Mouse (Mus musculus) left cerebral cortex, postnatal 4 days (tissue): ENCODE results near the gene Dchs1. TPM values are rescaled to one million over a fixed set of nuclear protein-coding genes. Genes with fewer than 3 reads are reported as not detected.

Source experiments
- DNase-seq: peaks from one replicate; pipeline ENCODE4 v3.0.0-alpha.2; 2022
- intact Hi-C: fragments of 180-260 bp; cut with DNase I; formaldehyde crosslinking; loops from one replicate; pipeline ENCODE4 v1.15.1; 2025
- total RNA-seq, 2 experiments: library from RNA; stranded (reverse); gene quantifications; 2 replicates each; pipeline ENCODE4 v1.2.3; 2021

The Dchs1 gene
- total RNA-seq, 2 experiments from 2014 or later = 84.6 to 90.6 TPM

DNA sequence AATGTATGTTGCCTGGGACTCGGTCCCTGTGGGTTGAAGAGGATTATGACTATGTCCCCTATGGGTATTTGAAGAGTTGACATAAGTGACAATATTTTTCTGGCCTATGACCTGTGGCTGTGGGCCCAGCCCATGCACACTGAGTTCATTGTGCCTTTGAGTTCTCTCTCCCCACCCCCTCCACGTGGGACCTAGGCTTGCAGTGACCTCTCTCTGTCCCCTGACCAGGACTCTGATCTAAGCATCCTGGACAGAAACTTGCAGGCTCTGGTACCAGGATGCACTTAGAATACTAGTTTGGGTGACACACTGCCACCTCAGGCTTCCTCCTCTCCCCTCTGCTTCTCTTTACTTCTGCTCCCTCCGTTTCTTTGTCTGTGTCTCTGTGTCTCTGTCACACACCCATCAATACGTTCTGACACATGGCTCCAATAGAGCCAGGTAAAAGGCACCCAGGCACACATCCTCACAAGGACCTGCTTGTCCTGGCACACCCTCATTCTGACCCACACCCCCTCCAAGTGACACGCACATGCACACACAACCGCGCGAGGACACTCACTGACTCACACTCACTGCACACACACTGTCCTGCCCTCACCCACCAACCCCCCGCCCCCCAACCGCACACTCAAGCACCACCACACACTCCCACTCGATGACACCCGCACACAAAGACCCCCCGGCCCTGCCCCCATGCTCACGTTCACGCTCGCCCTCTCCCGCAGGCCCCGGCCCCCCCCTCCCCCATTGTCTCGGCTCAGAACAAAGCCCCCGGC, 759 bp downstream of the Dchs1 start:
- intact Hi-C loops = no loop called here
- DNase-seq = no peak

DNA sequence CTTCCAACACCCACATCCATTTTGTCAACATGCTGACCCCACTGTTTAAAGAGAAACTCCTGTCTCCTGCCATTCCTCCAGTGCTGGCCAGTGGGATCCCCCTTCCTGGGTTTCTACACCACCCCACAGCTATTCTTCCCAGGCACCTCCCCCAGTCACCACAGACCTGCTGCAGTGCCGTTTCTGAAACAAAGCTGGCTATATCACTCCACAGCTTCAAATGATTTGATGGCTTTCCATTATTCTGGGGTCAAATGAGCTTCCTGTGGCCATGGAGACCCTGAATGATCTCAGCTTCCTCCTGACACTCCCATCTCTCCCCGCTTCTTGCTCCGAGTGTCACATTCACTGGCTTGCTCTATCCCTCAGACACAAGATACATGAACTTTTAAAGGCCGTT, 2.9 kb downstream of the Dchs1 start:
- no peak for DNase-seq
- intact Hi-C loops = no loop called here

DNA sequence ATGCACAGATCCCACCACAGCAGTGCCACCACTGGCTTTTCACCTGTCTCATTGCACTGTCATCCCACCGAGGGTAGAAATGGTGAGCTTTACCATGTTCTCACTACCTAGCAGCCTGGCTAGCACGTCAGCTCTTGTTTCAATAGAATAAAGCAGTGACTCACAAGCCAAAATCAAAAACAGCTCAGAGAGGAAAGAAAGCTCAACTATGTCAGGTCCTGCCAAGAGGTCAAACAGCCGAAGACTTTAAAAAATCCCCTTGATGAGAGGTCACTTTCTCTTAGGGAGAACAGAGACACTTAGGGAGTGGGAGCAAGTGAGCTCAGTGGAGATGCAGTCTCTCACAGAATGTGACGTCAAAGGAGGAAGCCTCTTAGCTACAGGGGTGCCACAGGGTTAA, 3.6 kb downstream of the Dchs1 start:
- intact Hi-C loops = no loop called here
- no peak for DNase-seq

DNA sequence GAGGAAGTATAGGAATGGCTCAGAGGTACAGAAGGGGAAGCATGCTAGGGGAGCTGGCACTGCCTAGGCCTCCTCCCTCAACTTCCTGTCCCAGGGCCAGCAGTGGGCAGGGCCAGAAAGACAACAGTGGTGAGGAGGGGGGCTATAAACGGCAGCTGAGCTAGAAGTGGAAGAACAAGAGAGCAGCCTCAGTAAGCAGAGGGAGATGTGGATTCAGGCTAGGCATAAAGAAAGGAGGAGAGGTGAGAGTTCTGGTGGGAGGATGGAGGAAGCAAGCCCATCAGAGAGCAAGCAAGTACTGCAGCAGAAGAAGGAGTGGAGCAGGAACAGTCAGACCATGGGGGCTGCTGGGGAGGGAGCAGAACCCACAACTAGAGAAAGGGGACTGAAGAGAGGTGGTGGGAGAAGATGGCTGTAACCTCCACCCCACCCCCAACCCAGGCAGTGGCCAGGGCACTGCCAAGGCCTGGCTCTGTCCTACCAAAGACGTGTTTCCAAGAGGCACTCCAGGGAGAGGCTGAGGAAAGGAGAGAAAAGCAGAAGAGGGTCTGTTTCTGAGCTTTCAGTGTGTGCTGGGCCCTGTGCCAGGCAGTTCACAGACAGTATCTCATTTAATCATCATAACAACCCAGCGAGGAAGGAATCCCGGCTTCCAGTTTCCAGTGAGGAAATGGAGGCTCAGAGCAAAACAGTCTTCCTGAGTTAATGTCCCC, 8.7 kb downstream of the Dchs1 start:
- intact Hi-C loops = no loop called here
- DNase-seq = peak; percentile 63

DNA sequence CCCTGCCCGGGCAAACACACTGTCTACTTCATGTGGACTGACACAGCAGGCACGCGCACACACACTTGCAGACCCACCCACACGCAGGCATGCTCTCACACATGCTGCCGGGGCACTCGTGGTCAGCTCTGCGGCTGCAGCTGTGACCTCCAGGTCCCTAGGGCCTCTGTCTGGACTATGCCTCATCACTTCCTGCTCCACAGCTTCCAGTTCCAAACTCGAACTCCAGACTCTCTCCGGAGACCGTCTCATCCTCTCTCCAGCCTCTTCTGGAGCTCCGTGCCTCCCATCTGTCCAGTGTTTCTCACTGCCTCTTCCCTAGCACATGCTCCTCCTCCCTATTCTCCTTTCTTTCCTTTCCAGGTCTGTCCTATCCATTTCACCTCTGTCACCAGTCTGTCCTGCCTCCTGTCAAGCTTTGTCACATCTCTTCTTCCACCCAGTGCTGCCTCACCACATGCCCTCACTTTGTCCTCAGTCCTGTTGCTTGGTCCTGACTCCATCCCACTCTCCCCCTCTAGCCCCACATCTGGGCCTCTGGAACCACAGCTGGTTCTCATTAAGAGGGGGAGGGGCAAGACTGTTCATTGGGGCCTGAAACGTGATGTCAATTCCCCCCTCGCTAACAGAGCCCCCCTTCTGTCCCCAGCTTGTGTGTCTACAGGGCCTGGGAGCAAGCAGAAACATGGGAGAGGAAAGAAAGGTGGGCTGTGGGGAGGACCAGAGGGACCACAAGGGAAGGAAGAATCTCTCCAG, 9.5 kb downstream of the Dchs1 start:
- no peak for DNase-seq
- intact Hi-C loops = no loop called here

DNA sequence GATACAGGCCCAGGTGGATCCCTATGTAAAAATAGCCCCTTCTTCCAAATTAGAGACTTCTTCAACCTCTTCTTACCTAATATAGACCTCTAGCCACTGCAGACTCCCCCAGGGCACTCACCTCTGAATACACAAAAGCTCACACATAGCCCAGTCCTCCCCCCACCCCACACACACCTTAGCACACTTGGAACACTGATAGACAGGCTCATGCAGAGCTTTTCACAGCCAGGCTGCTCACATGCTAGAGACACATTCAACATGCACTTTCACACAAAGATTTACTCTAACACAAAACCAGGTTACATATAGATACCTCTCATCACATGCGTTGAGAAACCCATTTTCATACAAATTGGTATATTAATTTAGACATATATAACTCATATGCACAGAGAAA, 10.1 kb downstream of the Dchs1 start:
- DNase-seq = no peak
- intact Hi-C loops = no loop called here

DNA sequence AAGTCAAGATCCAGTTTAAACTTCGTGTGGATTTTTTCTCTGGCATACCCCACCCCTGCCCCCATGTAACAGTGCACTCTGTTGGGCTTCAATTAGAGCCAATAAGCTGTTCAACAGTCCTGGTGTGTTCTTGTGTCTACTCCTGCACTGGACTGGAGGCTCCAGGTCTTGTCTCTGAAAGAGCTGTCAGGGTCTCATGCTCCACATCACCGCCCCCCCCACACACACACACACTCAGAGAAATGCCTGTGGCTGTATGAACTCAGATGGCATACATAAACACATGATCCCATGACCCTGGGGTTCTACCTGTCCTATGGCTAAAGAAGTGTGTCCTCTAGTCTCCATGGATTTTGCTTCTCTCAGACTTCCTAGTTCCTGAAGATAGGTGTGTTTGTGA, 11.4 kb downstream of the Dchs1 start:
- intact Hi-C loops = no loop called here

DNA sequence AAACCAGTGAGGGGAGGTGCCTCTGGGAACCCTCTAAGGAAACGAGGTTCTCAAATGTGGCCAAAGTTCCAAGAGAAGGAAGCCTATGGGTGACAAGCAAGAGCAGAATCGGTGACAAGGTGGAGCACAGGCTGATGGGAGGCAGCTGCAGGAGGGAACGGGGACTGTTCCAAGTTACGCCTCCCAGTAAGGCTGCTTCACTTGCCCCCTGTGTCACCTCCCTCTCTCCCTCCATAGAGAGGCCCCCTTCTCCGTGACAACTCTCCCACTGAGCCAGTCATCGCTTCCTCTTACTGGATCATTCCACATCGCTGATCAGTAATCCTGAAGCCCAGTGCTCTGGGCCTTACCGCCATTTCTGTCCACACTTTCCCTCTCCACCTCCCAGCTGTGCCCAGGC, 12.8 kb downstream of the Dchs1 start:
- intact Hi-C loops = no loop called here

More for the DNA sequence above, 11.4 kb downstream of the Dchs1 start:
- DNase-seq = no peak

DNA sequence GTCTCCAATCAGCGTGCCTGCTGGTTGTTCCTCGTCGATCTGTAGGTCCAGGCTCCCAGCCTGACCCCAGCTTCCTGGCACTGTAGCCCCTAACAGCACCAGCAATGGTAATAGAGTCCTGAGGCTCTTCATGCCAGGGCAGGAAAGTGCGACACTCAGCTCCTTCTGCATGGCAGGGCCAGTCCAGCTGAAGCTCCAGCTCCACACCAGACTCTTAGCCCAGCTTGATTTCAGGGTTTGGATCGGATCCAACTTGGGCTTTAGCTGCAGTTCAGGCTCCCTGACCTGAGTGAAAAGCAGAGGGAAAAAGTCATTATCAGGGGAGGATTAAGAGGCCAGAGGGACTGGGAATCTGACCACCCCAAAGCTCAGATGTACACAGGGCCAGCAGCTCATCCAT, 14.4 kb downstream of the Dchs1 start:
- intact Hi-C loops = no loop called here
- DNase-seq = no peak

More for the DNA sequence above, 12.8 kb downstream of the Dchs1 start:
- no peak for DNase-seq

DNA sequence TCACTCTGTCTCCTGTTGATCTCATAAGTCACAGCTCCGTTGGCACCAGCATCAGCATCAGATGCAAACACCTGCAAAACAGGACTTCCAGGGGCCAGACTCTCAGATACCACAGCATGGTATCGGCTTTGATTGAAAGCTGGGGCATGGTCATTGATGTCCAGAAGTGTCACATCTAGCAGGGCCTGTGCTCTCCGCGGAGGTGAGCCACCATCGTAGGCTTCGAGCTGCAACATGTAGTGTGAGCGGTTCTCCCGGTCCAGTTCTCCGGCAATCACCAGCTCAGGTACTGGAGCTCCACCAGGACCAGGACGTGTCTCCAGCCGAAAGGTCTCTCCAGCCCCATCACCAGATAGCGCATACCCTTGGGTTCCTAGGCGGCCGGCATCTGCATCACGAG, 15.1 kb downstream of the Dchs1 start:
- intact Hi-C loops = no loop called here
- DNase-seq = no peak

DNA sequence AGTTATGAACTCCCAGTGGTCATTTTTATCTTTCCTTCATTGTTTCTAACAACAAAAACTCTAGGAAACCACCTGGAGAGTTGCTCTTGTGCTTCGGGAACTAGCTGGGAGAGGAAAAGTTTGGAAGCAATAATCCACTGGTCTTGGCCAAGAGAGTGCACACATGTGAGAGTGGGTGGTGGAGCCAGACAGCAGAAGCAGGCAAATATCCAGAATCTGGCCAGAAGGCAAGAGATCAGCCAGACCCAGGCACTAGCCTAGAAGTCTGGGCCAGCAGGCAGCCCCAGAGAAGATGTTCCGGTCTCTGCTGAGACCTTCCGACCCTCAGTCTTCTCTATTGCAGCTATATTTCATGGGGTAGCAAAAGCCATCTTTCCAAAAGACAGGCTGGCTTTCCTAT, 17.5 kb downstream of the Dchs1 start:
- intact Hi-C loops = no loop called here
- DNase-seq = no peak

DNA sequence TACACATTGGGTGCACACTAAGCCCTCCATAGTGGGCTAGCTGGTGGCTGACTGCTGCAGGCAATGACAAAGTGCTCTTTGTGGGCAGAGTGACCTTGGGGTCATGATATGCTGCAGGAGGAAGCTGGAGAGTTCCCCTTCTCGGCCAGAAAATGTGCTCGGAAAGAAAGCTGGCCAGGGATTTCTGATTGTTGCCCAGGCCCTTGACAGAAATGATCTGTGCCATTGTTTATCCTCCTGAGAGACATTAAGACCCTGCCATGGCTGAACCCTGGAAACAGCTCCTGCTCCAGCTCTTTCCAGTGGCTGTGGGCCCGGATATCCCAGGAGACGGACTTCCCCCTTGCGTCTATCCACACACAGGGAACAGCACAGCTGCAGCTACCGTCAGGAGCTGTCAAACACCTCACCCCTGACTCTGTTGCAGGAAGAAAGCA, 19.7 kb downstream of the Dchs1 start:
- intact Hi-C loops = no loop called here
- no peak for DNase-seq

DNA sequence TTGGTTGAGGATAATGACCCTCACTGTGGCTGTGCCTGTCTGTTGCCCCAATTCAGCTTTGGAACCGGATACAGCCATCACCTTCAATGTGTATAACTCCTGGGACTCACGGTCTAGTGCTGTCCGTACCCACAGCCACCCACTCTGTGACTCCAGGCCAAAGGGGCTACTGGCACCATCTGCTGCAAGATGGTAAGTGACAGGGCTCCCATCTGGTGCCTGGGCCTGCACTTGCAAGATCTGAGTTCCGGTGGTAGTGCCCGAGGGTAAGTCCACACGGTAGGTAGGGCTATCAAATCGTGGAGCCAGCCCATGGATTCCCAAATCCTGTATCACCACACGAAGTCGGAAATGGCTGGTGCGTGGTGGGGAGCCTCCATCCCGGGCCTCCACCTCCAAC, 23.1 kb downstream of the Dchs1 start:
- intact Hi-C loops = no loop called here
- no peak for DNase-seq

DNA sequence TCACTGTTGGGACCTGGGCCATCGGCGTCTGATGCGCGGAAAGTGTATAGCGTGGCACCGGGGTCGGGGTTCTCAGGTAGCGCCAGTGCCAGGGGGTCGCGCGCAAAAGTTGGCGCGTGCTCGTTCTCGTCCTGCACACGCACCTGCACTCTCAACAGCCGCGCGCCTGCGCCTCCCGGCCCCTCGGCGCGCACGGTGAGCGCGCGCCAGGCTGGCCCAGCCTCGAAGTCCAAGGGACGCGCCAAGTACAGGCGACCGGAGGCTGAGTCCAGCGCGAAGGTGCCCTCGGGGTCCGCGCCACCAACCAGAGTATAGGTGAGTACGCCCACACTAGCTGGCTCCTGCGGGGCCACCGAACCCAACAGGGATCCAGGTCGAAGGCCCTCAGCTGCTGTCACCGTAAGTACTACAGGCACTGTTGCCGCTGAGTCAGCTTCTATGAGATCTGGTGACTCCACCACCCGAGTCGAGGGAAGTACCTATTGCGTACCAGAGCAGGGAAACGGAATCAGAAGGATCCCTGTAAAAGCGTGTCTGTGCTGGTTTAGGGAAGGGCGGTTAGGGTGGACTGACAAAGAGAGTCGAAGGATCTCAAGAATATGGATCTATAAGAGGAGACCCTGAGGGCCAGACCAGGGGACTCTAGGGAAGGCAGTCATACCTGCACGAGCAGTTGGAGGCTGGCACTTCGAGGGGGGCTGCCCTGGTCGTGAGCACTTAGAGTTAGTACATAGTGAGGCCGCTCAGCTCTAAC, 24.8 kb downstream of the Dchs1 start:
- DNase-seq = no peak
- intact Hi-C loops = no loop called here

DNA sequence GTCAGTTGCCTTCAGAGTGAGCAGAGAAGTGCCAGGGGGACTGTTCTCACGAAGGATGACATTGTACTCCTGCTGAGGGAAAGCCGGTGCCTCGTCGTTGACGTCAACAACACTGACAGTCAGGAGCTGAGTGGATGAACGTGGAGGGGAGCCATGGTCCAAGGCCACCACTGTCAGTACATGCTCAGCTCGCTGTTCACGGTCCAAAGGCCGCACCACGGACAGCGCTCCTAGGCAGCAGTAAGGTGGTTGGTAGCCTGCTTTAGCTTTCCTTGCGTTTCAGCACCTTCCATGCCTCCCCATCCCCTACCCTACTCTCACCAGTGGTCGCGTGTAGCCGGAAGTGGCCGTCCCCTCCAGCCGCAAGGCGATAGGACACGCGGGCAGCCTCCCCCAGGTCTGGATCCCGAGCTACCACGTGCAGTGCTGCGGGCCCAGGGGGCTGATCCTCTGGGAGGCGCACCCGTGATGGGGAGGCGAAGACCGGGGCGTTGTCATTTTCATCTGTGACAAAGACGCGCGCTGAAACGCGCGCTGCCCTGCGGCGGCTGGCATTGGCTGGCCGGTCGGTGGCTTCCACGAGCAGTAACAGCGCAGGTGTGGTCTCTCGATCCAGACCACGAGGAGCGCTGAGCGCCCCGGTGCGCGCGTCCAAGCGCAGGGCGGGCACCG, 25.5 kb downstream of the Dchs1 start:
- DNase-seq = no peak
- intact Hi-C loops = no loop called here

DNA sequence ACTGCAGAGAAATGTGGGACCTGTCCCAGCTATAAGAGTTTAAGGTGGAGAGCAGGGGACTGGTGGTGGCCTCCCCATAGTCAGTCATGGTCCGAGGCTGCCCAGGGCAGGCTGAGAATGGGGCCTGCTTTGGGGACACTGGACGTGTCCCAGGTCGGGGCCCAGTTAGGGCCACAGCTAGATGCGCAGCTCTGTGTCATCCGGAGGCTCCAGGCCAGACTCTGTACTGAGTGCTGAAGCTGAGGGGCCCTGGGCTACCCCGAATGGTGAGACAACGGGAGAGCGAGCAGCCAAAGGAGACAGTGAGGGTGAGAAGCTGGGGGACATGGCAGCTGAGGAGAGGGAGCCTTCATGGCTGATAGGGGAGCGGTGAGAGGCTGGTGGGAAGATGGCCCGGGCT, 34.2 kb downstream of the Dchs1 start:
- intact Hi-C loops = no loop called here
- no peak for DNase-seq

DNA sequence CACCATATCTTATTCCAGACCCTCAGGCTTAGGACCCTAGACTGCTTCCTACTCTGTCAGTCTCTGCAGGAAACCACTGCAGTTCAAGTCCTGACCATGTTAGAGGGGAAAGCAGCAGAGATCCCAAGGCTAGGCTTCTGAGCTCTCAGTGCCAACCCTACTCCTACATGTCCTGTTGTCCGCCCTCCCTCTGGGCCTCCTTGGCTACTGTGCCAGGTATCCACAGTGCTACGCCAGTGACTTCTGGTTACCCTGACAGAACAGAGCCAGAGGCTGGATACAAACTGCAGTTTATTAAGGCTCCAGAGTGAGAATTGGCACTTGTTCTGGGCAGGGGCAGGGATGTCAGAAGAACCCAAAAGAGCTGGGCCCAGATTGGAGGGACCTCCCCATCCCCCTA, 34.7 kb downstream of the Dchs1 start:
- DNase-seq = no peak
- intact Hi-C loops = no loop called here

DNA sequence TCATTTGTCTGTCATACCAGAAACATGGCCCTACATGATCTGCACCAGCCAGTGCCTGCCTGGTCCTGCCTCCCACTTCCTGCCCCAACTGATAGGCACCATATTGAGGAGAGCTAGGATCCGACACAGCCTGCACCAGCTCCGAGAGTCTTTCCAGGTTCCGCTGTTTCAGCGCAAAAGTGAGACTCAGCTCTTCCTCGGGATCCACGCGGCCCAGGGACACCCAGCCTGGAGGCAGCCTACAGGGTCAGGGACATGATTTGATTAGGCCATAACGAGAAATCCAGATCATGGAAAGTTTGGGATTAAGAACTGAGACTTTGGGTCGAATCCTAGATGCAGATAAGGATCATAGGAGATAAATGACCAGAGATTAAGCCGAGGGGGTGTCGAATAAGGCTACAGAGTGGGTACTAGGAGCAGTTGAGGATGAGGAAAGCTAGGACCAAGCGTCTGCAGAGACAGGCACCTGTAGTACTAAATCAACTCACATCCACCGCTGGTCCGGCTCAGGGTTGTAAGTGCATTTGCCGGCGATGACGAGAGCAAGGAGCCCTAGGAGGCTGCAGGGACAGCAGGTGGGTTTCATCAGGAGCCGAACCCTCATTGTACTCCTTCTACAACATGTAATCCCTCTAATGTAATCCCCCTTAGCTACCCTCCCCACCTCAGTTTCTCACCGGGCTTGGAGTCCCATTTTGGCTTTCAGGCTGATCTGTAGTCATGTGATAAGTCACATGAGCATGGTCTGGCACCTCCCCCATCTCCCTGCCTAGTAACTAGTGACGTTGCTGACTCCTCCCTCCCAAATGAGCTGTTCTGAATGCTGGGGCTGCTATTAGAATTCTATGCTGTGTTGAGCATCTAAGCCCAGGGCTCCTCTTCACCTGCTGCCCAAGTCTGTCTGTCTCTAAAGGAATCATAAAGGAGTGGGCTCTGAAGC, 35.7 kb downstream of the Dchs1 start, which contains the start of gene Tpp1:
Tpp1 (minus strand) TSS at position 745 of the 943 bp plus-strand sequence.
- intact Hi-C loops = no loop called here

DNA sequence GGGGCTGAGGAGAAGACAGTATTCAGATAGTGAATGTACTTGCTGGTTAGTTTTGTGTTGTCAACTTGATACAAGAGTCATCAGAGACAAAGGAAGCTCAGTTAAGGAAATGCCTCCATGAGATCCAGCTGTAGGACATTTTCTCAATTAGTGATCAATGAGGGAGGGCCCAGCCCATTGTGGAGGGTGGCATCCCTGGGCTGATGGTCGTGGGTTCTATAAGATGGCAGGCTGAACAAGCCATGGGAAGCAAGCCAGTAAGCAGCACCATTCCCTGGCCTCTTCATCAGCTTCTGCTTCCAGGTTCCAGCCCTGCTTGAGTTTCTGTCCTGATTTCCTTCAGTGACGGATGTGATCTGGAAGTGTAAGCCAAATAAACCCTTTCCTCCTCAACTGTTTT, 39.7 kb downstream of the Dchs1 start:
- intact Hi-C loops = no loop called here
- no peak for DNase-seq

More for the DNA sequence above, 35.7 kb downstream of the Dchs1 start, which contains the start of gene Tpp1:
- peak; percentile 90 for DNase-seq
